Mouse (Mus musculus) G1E (cell line): ENCODE data around the gene Tas2r143. TPM values are rescaled to one million over a fixed set of nuclear protein-coding genes. Genes with fewer than 3 reads are reported as not detected.

ENCODE experiments used
- ATAC-seq: 2 replicates; pipeline ENCODE4 v1.8.0; 2016; ENCODE audit warnings: mild to moderate bottlenecking; ENCODE audit not compliant: insufficient number of reproducible peaks, poor library complexity, low FRiP score, severe bottlenecking; ENCODE audit errors: extremely low read depth
- DNase-seq: peaks from one replicate; pipeline ENCODE4 v3.0.0; 2012; ENCODE audit warnings: low spot score
- H3K27me3 ChIP-seq: 2 replicates; pipeline ENCODE4 v1.6.1; 2012; ENCODE audit warnings: mild to moderate bottlenecking, low read length, inconsistent platforms; ENCODE audit not compliant: insufficient read depth
- H3K36me3 ChIP-seq: replicated peaks from 2 replicates; pipeline ENCODE3; 2012; ENCODE audit warnings: mild to moderate bottlenecking, inconsistent platforms
- H3K4me1 ChIP-seq: 2 replicates; pipeline ENCODE4 v1.6.1; 2012; ENCODE audit warnings: low read depth, low read length, inconsistent platforms, mixed read lengths; ENCODE audit not compliant: insufficient read depth
- H3K4me3 ChIP-seq: 2 replicates; pipeline ENCODE4 v1.5.1; 2012; ENCODE audit warnings: low read depth, mild to moderate bottlenecking, inconsistent platforms, low read length, moderate library complexity, mixed read lengths
- H3K9me3 ChIP-seq: replicated peaks from 2 replicates; pipeline ENCODE4 v1.6.1; 2012; ENCODE audit warnings: inconsistent platforms
- CTCF ChIP-seq: IDR thresholded peaks from 2 replicates; pipeline ENCODE4 v1.5.1; 2012; ENCODE audit warnings: low read depth, low read length, inconsistent platforms, mixed read lengths
- GATA1 ChIP-seq: IDR thresholded peaks from 2 replicates; pipeline ENCODE4 v1.6.1; 2012; ENCODE audit warnings: borderline replicate concordance, low read length, inconsistent platforms, mixed read lengths
- GATA2 ChIP-seq: IDR thresholded peaks from 2 replicates; pipeline ENCODE4 v1.6.1; 2012; ENCODE audit warnings: low read depth, low read length, inconsistent platforms, borderline replicate concordance
- POLR2AphosphoS5 ChIP-seq: IDR thresholded peaks from 2 replicates; pipeline ENCODE4 v1.6.1; 2012; ENCODE audit warnings: low read depth, low read length, inconsistent platforms; ENCODE audit not compliant: insufficient replicate concordance
- TAL1 ChIP-seq: conservative IDR thresholded peaks from 2 replicates; pipeline ENCODE4 v1.6.1; 2012; ENCODE audit warnings: low read depth, low read length, inconsistent platforms, mixed read lengths
- polyA plus RNA-seq: library from polyadenylated mRNA; stranded (reverse); fragments of >175 nt; gene quantifications from 2 replicates; pipeline ENCODE4 v1.2.3, GENCODE M21; 2012
- total RNA-seq, 2 experiments: library from RNA; stranded (forward) in 1 of 2; stranded (reverse) in 1 of 2; fragments of 200-1000 nt in 1 of 2; fragments of >200 nt in 1 of 2; fragmentation: Nextera tagmentation in 1 of 2; gene quantifications; 2 replicates each; pipeline ENCODE4 v1.2.3; 2014 to 2017

Tas2r143 gene
- total and polyA plus RNA-seq, 3 experiments, result 0.22 TPM; not detected in 2

- no peak within 1 kb of the TSS for H3K4me3 ChIP-seq
- no peaks in the 10 kb centered on the region for H3K4me1 ChIP-seq
- ATAC-seq (no peak), DNase-seq (no peak)
- no peaks in the 10 kb centered on the region for H3K36me3 ChIP-seq
- H3K27me3 ChIP-seq, result no peaks in the 10 kb centered on the region
- TF ChIP-seq TAL1, result no peak
- no peak for TF ChIP-seq POLR2AphosphoS5
- TF ChIP-seq CTCF, result no peak
- no peak for TF ChIP-seq GATA2
- TF ChIP-seq GATA1, result no peak
- no peaks in the 10 kb centered on the region for H3K9me3 ChIP-seq
Observed at GRCm38 (mm10) chr6:42405134-42405533, 5.1 kb downstream of the Tas2r143 start, which contains the start of gene Tas2r135. TSS of gene Tas2r135 (plus strand) at chr6:42405434.

DNA sequence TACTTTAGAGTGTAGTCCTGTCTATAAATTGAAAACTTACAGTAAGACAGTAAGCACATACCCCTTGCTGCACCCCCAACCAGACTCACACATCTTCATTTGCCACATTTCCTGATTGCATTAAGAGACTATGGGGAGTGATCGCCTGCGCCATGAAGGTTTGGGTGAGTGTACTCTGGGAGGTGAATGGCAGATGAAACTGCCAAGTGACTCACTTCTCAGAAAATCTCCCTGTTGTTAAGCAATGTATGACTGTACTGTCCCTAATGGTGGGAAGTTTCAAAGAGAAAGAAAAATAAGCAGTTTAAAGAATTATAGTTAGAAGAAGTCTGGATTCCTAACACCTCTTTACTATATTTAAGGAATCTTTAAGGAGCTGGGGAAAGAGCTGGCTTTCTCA is 19.4 kb downstream of the Tas2r143 start:
- Histone ChIP-seq H3K36me3 (no peaks in the 10 kb centered on the region), H3K4me3 (no peak overlapping the region), H3K4me1 (no peaks in the 10 kb centered on the region), H3K27me3 (no peaks in the 10 kb centered on the region), H3K9me3 (no peaks in the 10 kb centered on the region)
- DNase-seq (no peak), ATAC-seq (no peak)
- TF ChIP-seq POLR2AphosphoS5 (no peak), GATA2 (no peak), GATA1 (no peak), TAL1 (no peak), CTCF (no peak)

GRCm38 (mm10) chr6:42421439-42421838 is 21.4 kb downstream of the Tas2r143 start:
- no peak for TF ChIP-seq GATA2
- TF ChIP-seq CTCF, result no peak
- no peak for TF ChIP-seq POLR2AphosphoS5
- TF ChIP-seq TAL1, result no peak
- no peak for TF ChIP-seq GATA1

DNA sequence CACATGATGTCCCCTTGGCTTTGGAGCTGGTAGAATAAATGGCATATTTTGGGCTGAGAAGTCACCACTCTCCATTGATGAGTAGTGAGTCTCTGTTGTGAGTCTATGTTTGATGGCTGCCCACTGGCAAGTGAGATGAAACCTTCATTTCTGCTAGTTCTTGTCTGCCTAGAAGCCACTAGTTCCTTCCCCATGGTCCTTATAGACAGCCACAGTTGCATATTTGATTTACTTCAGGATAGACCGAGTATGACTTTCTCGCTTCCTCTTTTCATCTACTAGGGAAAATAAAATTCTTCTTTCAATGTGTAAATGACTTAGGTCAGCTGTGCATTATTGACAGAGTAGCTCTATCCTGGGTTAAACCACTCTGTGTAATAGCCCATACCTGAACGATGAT is 24.4 kb downstream of the Tas2r143 start:
- ATAC-seq, result no peak
- H3K36me3 ChIP-seq, result no peaks in the 10 kb centered on the region

More at GRCm38 (mm10) chr6:42421439-42421838, 21.4 kb downstream of the Tas2r143 start:
- Histone ChIP-seq H3K9me3 (no peaks in the 10 kb centered on the region), H3K4me3 (no peak overlapping the region), H3K36me3 (no peaks in the 10 kb centered on the region), H3K4me1 (no peaks in the 10 kb centered on the region), H3K27me3 (no peaks in the 10 kb centered on the region)
- DNase-seq (no peak), ATAC-seq (no peak)

DNA sequence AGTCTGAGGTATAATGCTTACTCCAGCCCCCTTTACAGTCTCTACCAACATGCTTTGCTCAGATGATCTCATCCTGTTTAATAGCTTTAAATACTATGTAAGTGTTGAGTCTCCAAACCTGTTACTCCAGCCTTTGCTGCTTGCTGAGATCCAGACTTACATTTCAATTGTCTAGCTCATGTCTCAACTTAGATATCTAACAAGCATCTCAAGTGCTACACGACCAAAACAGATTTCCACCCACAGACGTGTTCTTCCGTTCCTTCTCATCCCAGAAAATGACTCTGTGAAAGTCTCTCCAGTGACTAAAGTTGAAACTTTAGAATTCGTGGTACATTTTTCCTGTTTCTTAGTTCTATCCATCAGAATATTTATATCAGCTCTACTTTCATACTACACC is 26.3 kb downstream of the Tas2r143 start:
- no peak for DNase-seq
- no peak for TF ChIP-seq TAL1
- no peak for TF ChIP-seq GATA2
- no peak for TF ChIP-seq CTCF
- ATAC-seq, result no peak
- Histone ChIP-seq H3K4me3 (no peak overlapping the region), H3K27me3 (no peaks in the 10 kb centered on the region), H3K9me3 (no peaks in the 10 kb centered on the region), H3K4me1 (no peaks in the 10 kb centered on the region), H3K36me3 (no peaks in the 10 kb centered on the region)

More for the DNA sequence above, 24.4 kb downstream of the Tas2r143 start:
- Histone ChIP-seq H3K4me3 (no peak overlapping the region), H3K4me1 (no peaks in the 10 kb centered on the region), H3K27me3 (no peaks in the 10 kb centered on the region), H3K9me3 (no peaks in the 10 kb centered on the region)
- TF ChIP-seq GATA2, result no peak
- no peak for TF ChIP-seq GATA1
- TF ChIP-seq POLR2AphosphoS5, result no peak
- TF ChIP-seq CTCF, result no peak
- TF ChIP-seq TAL1, result no peak
- DNase-seq, result no peak

- Histone ChIP-seq H3K4me3 (no peak overlapping the region), H3K36me3 (no peaks in the 10 kb centered on the region), H3K27me3 (no peaks in the 10 kb centered on the region), H3K4me1 (no peaks in the 10 kb centered on the region), H3K9me3 (no peaks in the 10 kb centered on the region)
- no peak for ATAC-seq
- TF ChIP-seq CTCF (no peak), POLR2AphosphoS5 (no peak), TAL1 (no peak), GATA2 (no peak), GATA1 (no peak)
- DNase-seq, result no peak
Observed at GRCm38 (mm10) chr6:42433554-42433953, 33.5 kb downstream of the Tas2r143 start.

DNA sequence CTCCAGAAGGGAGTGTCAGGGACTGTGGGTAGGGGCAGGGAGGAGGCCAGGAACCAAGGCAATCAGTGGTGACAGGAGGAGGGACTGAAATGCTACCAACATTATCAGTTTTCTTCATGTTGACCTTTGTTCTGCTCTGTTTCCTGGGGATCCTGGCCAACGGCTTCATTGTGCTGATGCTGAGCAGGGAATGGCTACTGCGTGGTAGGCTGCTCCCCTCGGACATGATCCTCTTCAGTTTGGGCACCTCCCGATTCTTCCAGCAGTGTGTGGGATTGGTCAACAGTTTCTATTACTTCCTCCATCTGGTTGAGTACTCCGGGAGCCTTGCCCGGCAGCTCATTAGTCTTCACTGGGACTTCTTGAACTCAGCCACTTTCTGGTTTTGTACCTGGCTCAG is 34.4 kb downstream of the Tas2r143 start, which contains the start of gene Tas2r126:
TSS of gene Tas2r126 (plus strand) at position 90 of the 400 bp plus-strand sequence.
- H3K9me3 ChIP-seq, result no peaks in the 10 kb centered on the region
- H3K36me3 ChIP-seq, result no peaks in the 10 kb centered on the region
- H3K27me3 ChIP-seq, result no peaks in the 10 kb centered on the region
- TF ChIP-seq POLR2AphosphoS5, result no peak
- TF ChIP-seq CTCF, result no peak
- no peak for TF ChIP-seq GATA2
- no peak for TF ChIP-seq GATA1
- no peak for TF ChIP-seq TAL1
- H3K4me3 ChIP-seq, result no peak within 1 kb of the TSS
- no peak for DNase-seq
- ATAC-seq, result no peak
- no peaks in the 10 kb centered on the region for H3K4me1 ChIP-seq
